Mouse (Mus musculus) myocyte (in vitro differentiated cells): Measurements from ENCODE around the gene Nr0b2. TPM values are rescaled to one million over a fixed set of nuclear protein-coding genes. Genes with fewer than 3 reads are reported as not detected.

Source experiments
- H3K27me3 ChIP-seq: one replicate; pipeline ENCODE4 v1.6.1; 2011; ENCODE audit not compliant: control insufficient read depth, insufficient read depth, insufficient read length
- H3K36me3 ChIP-seq: one replicate; pipeline ENCODE4 v1.6.1; 2011; ENCODE audit not compliant: control insufficient read depth, insufficient read depth
- H3K4me2 ChIP-seq: one replicate; pipeline ENCODE4 v1.6.1; 2011; ENCODE audit warnings: low read depth, control low read depth
- H3K4me3 ChIP-seq: one replicate; pipeline ENCODE4 v1.5.1; 2011; ENCODE audit warnings: mild to moderate bottlenecking, control low read depth, moderate library complexity
- H3K79me2 ChIP-seq: one replicate; pipeline ENCODE4 v1.6.1; 2011; ENCODE audit not compliant: control insufficient read depth, insufficient read depth
- H3ac ChIP-seq: one replicate; pipeline ENCODE4 v1.6.1; 2011; ENCODE audit not compliant: control insufficient read depth, insufficient read length
- CEBPB ChIP-seq: IDR thresholded peaks from 2 replicates; pipeline ENCODE4 v1.6.1; 2011; ENCODE audit warnings: mild to moderate bottlenecking, moderate library complexity; ENCODE audit not compliant: poor library complexity, insufficient read depth, severe bottlenecking
- E2F4 ChIP-seq: IDR thresholded peaks from one replicate; pipeline ENCODE4 v1.6.1; 2011; ENCODE audit warnings: mild to moderate bottlenecking, control low read depth, moderate library complexity; ENCODE audit not compliant: insufficient read depth
- MAX ChIP-seq: IDR thresholded peaks from one replicate; pipeline ENCODE4 v1.6.1; 2011; ENCODE audit warnings: low read depth, mild to moderate bottlenecking, control low read depth
- MYOD1 ChIP-seq, 3 experiments: IDR thresholded peaks; one replicate each; pipeline ENCODE4 v1.6.1; 2011; ENCODE audit warnings: control low read depth in 2 of 3, low read depth in 2 of 3, mild to moderate bottlenecking in 2 of 3, moderate library complexity in 1 of 3; ENCODE audit not compliant: insufficient read length in 2 of 3, control insufficient read depth in 1 of 3
- MYOG ChIP-seq, 3 experiments: IDR thresholded peaks; one replicate each; pipeline ENCODE4 v1.6.1; 2011; ENCODE audit warnings: control low read depth in 2 of 3, low read depth in 2 of 3, mild to moderate bottlenecking in 2 of 3; ENCODE audit not compliant: insufficient read length in 2 of 3, control insufficient read depth in 1 of 3, insufficient read depth in 1 of 3
- POLR2A ChIP-seq: IDR thresholded peaks from one replicate; pipeline ENCODE4 v1.6.1; 2011; ENCODE audit warnings: low read depth, mild to moderate bottlenecking, control low read depth, moderate library complexity; ENCODE audit not compliant: insufficient read length
- POLR2AphosphoS2 ChIP-seq: IDR thresholded peaks from one replicate; pipeline ENCODE4 v1.6.1; 2011; ENCODE audit warnings: low read depth, control low read depth; ENCODE audit not compliant: insufficient read length
- REST ChIP-seq: IDR thresholded peaks from one replicate; pipeline ENCODE4 v1.6.1; 2011; ENCODE audit warnings: mild to moderate bottlenecking, control low read depth, moderate library complexity; ENCODE audit not compliant: insufficient read depth, insufficient read length
- SRF ChIP-seq: IDR thresholded peaks from one replicate; pipeline ENCODE4 v1.6.1; 2011; ENCODE audit warnings: low read depth; ENCODE audit not compliant: control insufficient read depth, insufficient read length
- TCF12 ChIP-seq: IDR thresholded peaks from one replicate; pipeline ENCODE4 v1.6.1; 2011; ENCODE audit warnings: mild to moderate bottlenecking, control low read depth; ENCODE audit not compliant: poor library complexity, insufficient read depth, severe bottlenecking
- TCF3 ChIP-seq: IDR thresholded peaks from one replicate; pipeline ENCODE4 v1.6.1; 2011; ENCODE audit warnings: low read depth, control low read depth; ENCODE audit not compliant: insufficient read length
- USF1 ChIP-seq: IDR thresholded peaks from one replicate; pipeline ENCODE4 v1.6.1; 2011; ENCODE audit warnings: low read depth, mild to moderate bottlenecking, control low read depth, moderate library complexity
- polyA plus RNA-seq: library from polyadenylated mRNA; unstranded; fragments of >200 nt; fragmentation: generic; extraction: Trizol; gene quantifications from one replicate; pipeline ENCODE4 v1.2.1, GENCODE M21; 2012; ENCODE audit warnings: missing spikeins

The Nr0b2 gene
- polyA plus RNA-seq, 1 experiment: not detected

DNA sequence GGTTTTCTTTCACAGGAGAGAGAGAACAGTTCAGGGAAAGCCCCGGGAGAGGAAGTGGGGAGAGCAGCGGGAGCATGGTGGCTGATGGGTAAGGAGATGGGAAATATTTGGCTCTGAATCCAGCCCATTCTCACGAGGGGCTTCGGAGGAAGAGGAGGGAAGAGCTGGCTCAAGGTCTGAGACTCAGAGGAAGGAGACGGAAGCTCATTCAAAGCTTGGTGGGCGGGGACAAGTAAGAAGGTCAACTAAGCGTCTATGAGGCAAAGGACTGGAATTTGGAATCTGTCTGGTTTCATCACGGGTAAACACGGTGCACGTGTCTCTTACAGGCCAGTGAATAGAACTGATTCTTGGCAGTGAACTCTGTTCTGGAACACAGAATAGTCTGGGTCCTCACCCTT is 16.9 kb downstream of the Nr0b2 start:
- no peaks in the 10 kb centered on the region for H3K27me3 ChIP-seq
- H3K79me2 ChIP-seq: peaks cover 1% of the 10 kb centered on the region
- no peak for TF ChIP-seq USF1
- TF ChIP-seq POLR2A: no peak
- TF ChIP-seq E2F4: no peak
- TF ChIP-seq REST: no peak
- TF ChIP-seq TCF12: no peak
- TF ChIP-seq MYOD1 (IDR thresholded peaks at IDR 0.05; ENCODE audit: control insufficient read depth in 1 of 3, insufficient read length in 2 of 3, low read depth in 2 of 3): no peak
- TF ChIP-seq CEBPB: no peak
- TF ChIP-seq TCF3: no peak
- TF ChIP-seq POLR2AphosphoS2: no peak
- TF ChIP-seq MAX: no peak
- no peak for TF ChIP-seq SRF
- no peak for TF ChIP-seq MYOG (IDR thresholded peaks at IDR 0.05; ENCODE audit: control insufficient read depth in 1 of 3, insufficient read depth in 1 of 3, insufficient read length in 2 of 3, low read depth in 2 of 3)
- H3K36me3 ChIP-seq: no peaks in the 10 kb centered on the region
- no peak overlapping the region for H3ac ChIP-seq
- H3K4me2 ChIP-seq: peak overlapping the region; percentile 46
- H3K4me3 ChIP-seq: no peak overlapping the region

- peak within 1 kb of the TSS; percentile 67 for H3K4me3 ChIP-seq
- H3K27me3 ChIP-seq: no peaks in the 10 kb centered on the region
- peak within 1 kb of the TSS; percentile 20 for H3ac ChIP-seq
- TF ChIP-seq TCF3: no peak
- no peak for TF ChIP-seq TCF12
- peak; percentile 99 for TF ChIP-seq USF1
- TF ChIP-seq CEBPB: no peak
- no peak for TF ChIP-seq E2F4
- TF ChIP-seq MYOD1 (IDR thresholded peaks at IDR 0.05; ENCODE audit: control insufficient read depth in 1 of 3, insufficient read length in 2 of 3, low read depth in 2 of 3): no peak
- no peak for TF ChIP-seq REST
- TF ChIP-seq MYOG (IDR thresholded peaks at IDR 0.05; ENCODE audit: control insufficient read depth in 1 of 3, insufficient read depth in 1 of 3, insufficient read length in 2 of 3, low read depth in 2 of 3): no peak
- peak; percentile 79 for TF ChIP-seq POLR2AphosphoS2
- peak; percentile 84 for TF ChIP-seq POLR2A
- TF ChIP-seq SRF: no peak
- TF ChIP-seq MAX: no peak
- peak within 1 kb of the TSS; percentile 79 for H3K4me2 ChIP-seq
- H3K79me2 ChIP-seq: peaks cover 6% of the 10 kb centered on the region
- H3K36me3 ChIP-seq: no peaks in the 10 kb centered on the region
Observed at GRCm38 (mm10) chr4:133574070-133574842, 21.1 kb downstream of the Nr0b2 start, which contains the start of gene Gpatch3. Gene Gpatch3 (plus strand): TSS chr4:133574745.

- no peak for TF ChIP-seq MYOG (IDR thresholded peaks at IDR 0.05; ENCODE audit: control insufficient read depth in 1 of 3, insufficient read depth in 1 of 3, insufficient read length in 2 of 3, low read depth in 2 of 3)
- TF ChIP-seq USF1: no peak
- Histone ChIP-seq H3K4me3 (peak overlapping the region; percentile 67), H3K79me2 (peaks cover 6% of the 10 kb centered on the region), H3K4me2 (peak overlapping the region; percentile 79), H3ac (peak overlapping the region; percentile 20), H3K36me3 (no peaks in the 10 kb centered on the region), H3K27me3 (no peaks in the 10 kb centered on the region)
Observed at GRCm38 (mm10) chr4:133574843-133575202, 21.6 kb downstream of the Nr0b2 start.

DNA sequence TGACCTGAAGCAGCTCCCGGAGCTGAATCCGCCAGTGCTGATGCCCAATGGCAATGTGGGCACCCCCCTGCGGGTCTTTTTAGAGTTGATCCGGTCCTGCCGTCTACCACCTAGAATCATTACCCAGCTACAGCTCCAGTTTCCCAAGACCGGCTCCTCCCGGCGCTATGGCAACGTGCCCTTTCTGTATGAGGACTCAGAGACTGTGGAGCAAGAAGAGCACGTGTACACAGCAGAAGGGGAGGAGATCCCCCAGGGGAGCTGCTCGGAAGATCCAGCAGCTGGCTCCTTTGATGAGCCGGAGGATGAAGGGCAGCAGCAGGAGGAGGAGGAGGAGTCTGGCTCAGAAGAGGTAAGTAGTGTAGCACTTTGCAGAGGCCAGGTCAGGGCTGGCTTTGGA is 24.8 kb downstream of the Nr0b2 start:
- H3K4me3 ChIP-seq: no peak overlapping the region
- no peaks in the 10 kb centered on the region for H3K36me3 ChIP-seq
- H3K4me2 ChIP-seq: no peak overlapping the region
- no peak overlapping the region for H3ac ChIP-seq
- H3K27me3 ChIP-seq: no peaks in the 10 kb centered on the region
- TF ChIP-seq MYOD1 (IDR thresholded peaks at IDR 0.05; ENCODE audit: control insufficient read depth in 1 of 3, insufficient read length in 2 of 3, low read depth in 2 of 3): no peak
- no peak for TF ChIP-seq SRF
- TF ChIP-seq MYOG (IDR thresholded peaks at IDR 0.05; ENCODE audit: control insufficient read depth in 1 of 3, insufficient read depth in 1 of 3, insufficient read length in 2 of 3, low read depth in 2 of 3): no peak
- no peak for TF ChIP-seq POLR2A
- TF ChIP-seq POLR2AphosphoS2: no peak
- no peak for TF ChIP-seq TCF3
- TF ChIP-seq TCF12: no peak
- TF ChIP-seq REST: no peak
- TF ChIP-seq CEBPB: no peak
- no peak for TF ChIP-seq MAX
- no peak for TF ChIP-seq USF1
- peaks cover 6% of the 10 kb centered on the region for H3K79me2 ChIP-seq

GRCm38 (mm10) chr4:133583690-133584058 is 30.5 kb downstream of the Nr0b2 start:
- no peaks in the 10 kb centered on the region for H3K27me3 ChIP-seq
- peak overlapping the region; percentile 73 for H3K4me3 ChIP-seq
- peak overlapping the region; percentile 83 for H3K4me2 ChIP-seq
- TF ChIP-seq TCF12 (no peak), POLR2AphosphoS2 (no peak), MYOD1 (IDR thresholded peaks at IDR 0.05; ENCODE audit: control insufficient read depth in 1 of 3, insufficient read length in 2 of 3, low read depth in 2 of 3) (no peak), MAX (no peak), REST (no peak), CEBPB (no peak), MYOG (IDR thresholded peaks at IDR 0.05; ENCODE audit: control insufficient read depth in 1 of 3, insufficient read depth in 1 of 3, insufficient read length in 2 of 3, low read depth in 2 of 3) (no peak), USF1 (no peak), SRF (no peak), E2F4 (no peak), POLR2A (no peak), TCF3 (no peak)
- no peaks in the 10 kb centered on the region for H3K36me3 ChIP-seq
- H3ac ChIP-seq: peak overlapping the region; percentile 60
- H3K79me2 ChIP-seq: no peaks in the 10 kb centered on the region
